Mouse (Mus musculus) liver, adult 2 months (tissue): ENCODE results near the gene Abcf1.

ENCODE experiments used
- CTCF ChIP-seq: fragments of 200-500 bp; IDR thresholded peaks from 2 replicates; pipeline ENCODE4 v1.5.1; 2011; ENCODE audit warnings: low read depth, low read length, control low read depth
- POLR2A ChIP-seq: fragments of 200-500 bp; IDR thresholded peaks from 2 replicates; pipeline ENCODE4 v1.6.1; 2011; ENCODE audit warnings: low read length, control low read depth; ENCODE audit not compliant: insufficient read depth; ENCODE audit errors: extremely low read depth

- no peak for TF ChIP-seq POLR2A
- 0 out of 2 replicates have a peak, but pooled peaks have one; percentile 1 for TF ChIP-seq CTCF
Observed at GRCm38 (mm10) chr17:35979401-35980362, 10.1 kb upstream of the Abcf1 start, which contains the start of the genes Gnl1 and Prr3.
